Mouse (Mus musculus): Measurements from ENCODE around the gene Lefty2.
"Not testable (repeated sequence)": the region's sequence is repeated elsewhere in the genome, so short reads cannot be mapped to it uniquely, and the experiment has no call there.

The Lefty2 gene

DNA sequence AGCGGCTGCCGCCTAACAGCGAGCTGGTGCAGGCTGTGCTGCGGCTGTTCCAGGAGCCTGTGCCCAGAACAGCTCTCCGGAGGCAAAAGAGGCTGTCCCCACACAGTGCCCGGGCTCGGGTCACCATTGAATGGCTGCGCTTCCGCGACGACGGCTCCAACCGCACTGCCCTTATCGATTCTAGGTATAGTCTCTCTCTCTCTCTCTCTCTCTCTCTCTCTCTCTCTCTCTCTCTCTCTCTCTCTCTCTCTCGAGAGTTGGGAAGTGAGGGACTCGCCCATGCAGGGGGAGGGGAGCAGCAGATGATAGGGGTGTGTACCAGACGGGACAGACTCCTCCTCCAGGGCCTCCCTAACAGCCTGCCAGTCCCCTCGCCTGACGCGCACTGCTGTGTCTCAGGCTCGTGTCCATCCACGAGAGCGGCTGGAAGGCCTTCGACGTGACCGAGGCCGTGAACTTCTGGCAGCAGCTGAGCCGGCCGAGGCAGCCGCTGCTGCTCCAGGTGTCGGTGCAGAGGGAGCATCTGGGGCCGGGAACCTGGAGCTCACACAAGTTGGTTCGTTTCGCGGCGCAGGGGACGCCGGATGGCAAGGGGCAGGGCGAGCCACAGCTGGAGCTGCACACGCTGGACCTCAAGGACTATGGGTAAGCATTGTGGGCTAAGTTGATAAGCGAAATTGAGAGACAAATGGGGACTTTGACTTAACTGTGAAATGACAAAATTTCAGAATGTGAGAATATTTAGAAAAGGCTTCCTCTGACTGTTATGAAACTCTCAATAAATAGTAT lies 43.9 kb downstream of the Lefty2 start:
- not testable (repeated sequence) for DNase-seq

DNA sequence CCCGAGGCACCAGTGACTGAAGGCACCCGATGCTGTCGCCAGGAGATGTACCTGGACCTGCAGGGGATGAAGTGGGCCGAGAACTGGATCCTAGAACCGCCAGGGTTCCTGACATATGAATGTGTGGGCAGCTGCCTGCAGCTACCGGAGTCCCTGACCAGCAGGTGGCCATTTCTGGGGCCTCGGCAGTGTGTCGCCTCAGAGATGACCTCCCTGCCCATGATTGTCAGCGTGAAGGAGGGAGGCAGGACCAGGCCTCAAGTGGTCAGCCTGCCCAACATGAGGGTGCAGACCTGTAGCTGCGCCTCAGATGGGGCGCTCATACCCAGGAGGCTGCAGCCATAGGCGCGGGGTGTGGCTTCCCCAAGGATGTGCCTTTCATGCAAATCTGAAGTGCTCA lies 44.7 kb downstream of the Lefty2 start:
- DNase-seq = not testable (repeated sequence)

DNA sequence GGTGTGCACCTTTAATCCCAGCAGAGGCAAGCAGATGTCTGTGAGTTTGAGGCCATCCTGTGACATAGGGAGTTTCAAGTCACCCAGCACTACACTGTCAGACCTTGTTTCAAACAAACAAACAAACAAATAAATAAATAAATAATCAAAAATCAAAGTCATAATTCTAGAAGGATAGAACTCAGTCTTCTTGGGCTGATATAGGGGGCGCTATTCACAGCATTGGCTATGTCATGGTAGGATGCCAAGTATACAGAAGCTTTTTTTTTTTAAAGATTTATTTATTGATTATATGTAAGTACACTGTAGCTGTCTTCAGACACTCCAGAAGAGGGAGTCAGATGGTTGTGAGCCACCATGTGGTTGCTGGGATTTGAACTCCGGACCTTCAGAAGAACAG lies 45.9 kb downstream of the Lefty2 start:
- DNase-seq = not testable (repeated sequence)

DNA sequence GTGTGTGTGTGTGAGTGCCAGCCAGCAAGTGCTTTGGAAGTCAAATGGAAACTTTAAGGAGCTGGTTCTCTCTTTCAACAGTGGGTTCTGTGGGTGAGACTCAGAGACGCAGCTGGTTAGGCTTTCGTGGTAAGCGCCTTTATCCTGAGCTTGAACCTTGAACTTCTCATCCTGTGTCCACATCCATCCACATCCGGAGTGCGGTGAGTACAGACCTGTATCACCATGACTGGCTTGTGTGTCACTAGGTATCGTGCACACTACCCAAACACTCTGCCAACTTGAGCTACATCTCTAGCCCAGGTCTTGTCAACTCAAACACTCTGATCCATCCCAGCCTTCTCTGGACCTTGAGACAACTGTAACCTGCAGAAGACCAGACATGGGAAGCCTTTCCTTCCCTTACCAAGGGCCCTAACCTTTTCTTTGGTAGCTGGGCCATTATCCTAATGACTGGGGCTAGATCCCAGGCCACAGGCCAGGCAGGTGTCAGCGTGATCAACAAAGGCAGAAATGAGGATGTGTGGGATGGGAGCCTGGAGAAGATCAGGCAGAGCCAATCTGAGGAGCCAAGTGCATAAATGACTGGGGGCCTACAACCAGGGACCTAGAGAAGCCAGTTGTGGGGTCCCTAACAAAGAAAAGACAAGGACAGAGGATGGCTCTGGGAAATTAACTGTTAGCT lies 48.0 kb downstream of the Lefty2 start:
- no peak for DNase-seq

DNA sequence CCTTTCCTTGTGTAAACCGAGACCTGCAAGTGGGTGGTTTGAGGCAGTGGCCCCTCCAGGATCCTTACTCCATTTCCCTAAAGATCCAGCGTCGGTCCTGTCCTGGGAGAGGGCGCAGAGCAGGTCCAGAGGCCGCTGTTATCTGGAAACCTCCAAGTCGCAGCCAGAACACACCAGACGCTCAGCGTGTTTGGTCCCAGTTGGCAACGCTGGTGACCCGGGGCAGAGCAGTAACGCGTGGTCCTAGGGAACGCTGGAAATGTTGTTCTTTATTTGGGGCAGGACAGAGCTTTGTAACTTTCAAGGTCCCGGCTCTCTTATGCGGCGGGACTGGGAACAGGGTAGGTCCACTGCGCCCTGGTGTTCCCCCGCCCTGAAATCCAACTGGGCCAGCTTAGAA lies 48.8 kb downstream of the Lefty2 start:
- no peak for DNase-seq

DNA sequence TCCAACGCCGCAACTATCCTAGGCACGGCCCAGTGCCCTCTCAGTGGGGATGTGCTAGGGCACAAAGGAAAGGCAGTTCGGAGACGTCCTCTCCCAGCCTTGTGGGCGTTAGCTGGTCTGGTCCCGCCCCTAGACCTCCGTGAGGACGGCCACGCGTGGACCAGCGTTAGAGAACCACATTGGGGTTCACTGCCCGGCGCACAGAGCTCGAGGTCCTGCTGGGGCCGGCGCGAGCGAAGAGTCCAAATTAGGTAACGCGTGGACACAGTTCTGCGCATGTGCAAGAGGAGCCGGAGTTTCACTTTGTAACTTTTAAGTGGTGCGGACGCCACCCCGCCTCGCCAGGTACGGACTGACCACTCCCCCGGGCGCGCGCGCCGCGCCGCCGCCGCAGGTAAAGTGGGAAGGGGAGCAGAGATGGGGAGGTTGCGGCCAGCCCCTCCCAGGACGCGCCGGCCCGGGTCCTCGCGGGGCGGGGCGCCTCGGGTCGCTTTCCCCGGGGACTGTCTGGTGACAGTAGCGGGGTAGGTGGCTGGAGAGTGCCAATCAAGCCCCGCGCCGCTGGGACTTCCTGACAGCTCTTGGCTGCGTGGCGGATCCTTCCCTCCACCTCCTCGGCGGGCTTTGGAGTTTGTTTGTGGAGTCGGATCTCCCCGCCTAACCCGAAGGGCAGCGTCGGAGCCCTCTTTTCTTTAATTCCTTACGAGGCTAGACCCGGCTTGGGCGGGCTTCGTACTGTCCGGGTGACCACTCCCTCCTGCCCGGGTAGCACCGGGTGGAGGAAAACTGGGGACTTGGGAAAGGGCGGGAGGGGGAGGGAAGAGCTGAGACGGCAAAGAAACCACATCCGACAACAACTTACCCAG lies 49.5 kb downstream of the Lefty2 start, which contains the start of gene Tmem63a:
Gene Tmem63a, plus strand, starts transcription at position 179 of the 866 bp plus-strand sequence.
- DNase-seq = peak; percentile 54 to 60

DNA sequence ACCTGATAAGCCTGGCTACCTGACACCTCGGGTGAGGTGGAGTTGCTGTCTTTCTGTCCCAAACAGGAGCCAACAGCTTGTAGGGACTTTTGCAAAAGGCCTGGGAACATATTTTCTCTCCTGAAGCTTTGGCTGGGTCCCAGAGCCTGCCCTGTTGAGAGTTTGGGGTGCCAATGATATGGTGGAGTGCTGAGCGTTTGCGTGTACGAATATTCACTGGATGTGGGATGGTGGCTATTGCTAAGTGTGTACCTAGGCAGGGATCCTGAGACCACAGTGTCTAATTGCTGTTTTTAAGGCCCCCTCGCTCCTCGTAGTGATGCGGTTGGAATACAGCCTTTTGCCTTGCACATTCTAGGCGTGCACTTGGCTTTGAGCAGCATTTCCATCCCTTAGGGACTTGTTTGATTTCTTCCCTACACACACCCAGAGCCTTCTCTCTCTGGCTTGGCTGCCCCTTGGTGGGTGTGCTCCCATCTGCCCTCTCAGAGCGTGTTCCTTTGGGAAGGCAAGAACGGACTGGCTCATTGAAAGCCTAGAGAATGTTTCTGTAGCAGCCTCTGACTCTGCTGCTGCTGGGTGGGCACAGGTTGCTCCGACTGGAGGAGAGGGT lies 50.2 kb downstream of the Lefty2 start:
- no peak for DNase-seq

DNA sequence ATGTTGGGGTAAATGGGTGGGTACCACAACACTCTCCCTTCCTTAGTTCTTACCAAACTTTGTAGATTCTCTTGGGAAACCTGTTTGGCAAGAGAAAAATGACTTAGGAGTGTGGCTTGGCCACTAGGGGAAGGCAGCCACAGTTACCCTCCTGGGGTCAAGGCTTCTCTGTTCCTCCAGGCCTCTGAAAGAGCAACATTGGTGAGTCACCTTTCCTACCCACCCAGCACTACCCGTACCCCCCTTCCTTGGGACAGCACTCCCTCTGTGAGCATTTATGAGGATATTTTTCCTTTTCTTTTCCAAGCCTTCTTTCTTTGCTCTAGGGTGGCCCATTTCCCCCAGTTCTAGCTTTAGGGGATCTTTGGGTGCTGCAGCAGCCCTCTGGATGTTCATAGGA lies 51.0 kb downstream of the Lefty2 start:
- no peak for DNase-seq

DNA sequence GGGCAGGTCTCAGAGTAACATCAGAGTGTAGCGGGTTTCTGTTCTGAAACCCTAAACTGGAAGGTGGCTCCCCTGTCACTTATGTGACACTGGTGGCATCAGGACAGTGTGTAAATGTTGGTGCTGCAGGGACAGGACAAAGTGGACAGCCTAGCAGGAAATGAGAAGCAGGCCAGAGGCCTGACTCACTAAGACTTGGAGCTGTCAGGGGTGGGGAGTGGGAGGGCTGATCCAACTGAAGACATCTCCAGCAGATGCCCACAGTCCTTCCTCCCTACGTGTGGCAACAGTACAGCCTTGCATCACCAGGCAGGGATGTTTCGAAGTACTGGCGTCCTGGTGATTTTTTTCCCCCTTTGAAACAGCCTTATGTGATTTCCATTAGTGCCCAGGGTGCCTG lies 51.6 kb downstream of the Lefty2 start:
- no peak for DNase-seq

DNA sequence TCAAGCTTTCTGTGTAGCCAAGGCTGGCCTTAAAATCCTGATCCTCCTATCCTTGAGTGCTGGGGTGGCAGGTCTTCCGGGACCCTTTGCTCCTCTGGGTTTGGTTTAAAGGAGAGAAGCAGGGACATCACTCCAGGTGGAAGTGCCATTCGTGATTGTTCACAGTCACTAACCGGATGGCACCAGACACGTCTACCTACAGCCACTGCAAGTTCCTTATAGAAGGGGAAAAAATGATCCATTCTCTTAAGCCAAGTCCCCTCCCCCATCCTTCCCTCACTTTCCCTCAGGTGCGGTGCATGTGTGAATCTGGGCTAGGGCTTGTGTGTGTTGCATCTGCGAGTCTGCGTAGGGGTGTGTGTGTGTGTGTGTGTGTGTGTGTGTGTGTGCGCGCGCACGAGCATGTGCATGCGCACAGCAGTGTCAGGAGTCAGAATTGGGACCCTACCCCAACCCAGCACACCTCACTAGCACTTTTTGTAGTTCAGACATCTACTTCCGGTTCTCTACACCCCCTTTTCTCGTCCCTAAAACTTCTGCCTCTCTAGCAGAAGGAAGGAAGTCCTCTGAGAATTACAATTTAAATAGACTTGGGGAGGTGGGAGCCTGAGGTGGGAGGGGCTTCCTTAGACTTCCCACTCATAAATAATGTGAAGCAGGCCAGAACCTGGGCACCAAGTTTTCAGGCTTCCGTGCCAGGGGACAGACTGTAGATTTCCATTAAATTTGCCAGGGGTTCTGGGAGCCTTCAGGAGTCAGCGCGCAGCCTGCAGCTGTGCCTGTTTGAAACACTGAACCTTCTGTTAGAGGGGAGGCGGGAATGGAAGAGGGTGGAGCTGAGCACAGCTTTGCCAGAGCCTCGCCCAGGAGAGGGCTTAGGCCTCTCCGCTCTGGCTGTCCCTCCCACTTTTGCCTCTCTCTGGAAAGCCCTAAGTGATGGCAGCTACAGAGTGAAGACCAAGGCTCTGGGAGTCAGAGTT lies 52.4 kb downstream of the Lefty2 start:
- peak in 1 of 2 experiments; percentile 39 for DNase-seq

DNA sequence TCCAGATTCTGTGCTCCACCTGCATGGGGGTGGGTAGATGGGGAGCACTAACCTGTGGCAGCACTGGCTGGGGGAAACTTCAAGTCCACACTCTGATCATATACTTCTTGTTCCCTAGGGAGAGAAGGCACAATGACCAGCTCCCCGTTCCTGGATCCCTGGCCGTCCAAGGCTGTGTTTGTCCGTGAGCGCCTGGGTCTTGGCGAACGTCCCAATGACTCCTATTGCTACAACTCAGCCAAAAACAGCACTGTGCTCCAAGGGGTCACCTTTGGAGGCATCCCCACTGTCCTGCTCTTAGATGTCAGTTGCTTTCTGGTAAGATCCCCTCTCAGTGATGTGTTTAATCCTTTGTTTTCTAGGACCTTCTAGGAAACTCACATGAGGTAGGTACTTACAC lies 53.5 kb downstream of the Lefty2 start:
- DNase-seq = no peak

Measured in thymus, adult 18-20 months (tissue).